Mouse (Mus musculus) olfactory bulb, adult 2 months (tissue): ENCODE data around the gene Sf3b3.

Source experiments
- CTCF ChIP-seq: fragments of 200-500 bp; IDR thresholded peaks from 2 replicates; pipeline ENCODE4 v1.5.1; 2012; ENCODE audit warnings: low read depth, mild to moderate bottlenecking, low read length, moderate library complexity; ENCODE audit not compliant: insufficient read depth
- POLR2A ChIP-seq: fragments of 200-500 bp; IDR thresholded peaks from 2 replicates; pipeline ENCODE4 v1.6.1; 2012; ENCODE audit warnings: mild to moderate bottlenecking, low read depth, low read length, moderate library complexity; ENCODE audit not compliant: insufficient read depth

- no peak for TF ChIP-seq CTCF
- TF ChIP-seq POLR2A: no peak
Measured at GRCm38 (mm10) chr8:110821960-110822359, 24.6 kb downstream of the Sf3b3 start.
